Mouse (Mus musculus): ENCODE results near the gene 1700009N14Rik. TPM values are rescaled to one million over a fixed set of nuclear protein-coding genes. Genes with fewer than 3 reads are reported as not detected.

Gene 1700009N14Rik
- 0.09 TPM in 1 of 2 replicates, not detected in the other for polyA plus RNA-seq (2012; rRNA removed)

DNA sequence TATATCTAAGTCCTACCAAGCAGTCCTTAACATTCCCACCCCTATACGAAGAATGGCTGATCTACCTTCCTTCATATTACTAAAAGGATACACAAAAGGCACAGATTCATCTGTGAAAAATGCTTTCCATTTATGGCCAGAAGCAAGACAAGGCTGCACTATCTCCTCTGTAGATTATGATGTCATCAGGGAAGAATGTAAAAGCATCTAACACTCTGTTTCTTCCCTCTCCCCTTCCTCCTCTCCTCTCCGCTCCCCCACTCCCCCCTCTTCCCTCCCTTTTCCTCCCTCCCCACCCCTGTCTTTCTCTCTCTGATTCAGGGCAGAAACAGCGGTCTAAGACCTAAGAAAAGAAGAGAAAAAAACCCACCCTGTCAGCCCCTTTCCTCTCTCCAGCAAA, at the start of gene 1700009N14Rik:
Gene 1700009N14Rik, plus strand, starts transcription at position 227 of the 400 bp plus-strand sequence.

